Mouse (Mus musculus) yolk sac, embryonic 10.5 days (tissue): ENCODE results near the gene Notch1.

ENCODE experiments used
- DNase-seq: peaks from one replicate; pipeline ENCODE4 v3.0.0-alpha.2; 2017; ENCODE audit warnings: low spot score

The Notch1 gene

GRCm38 (mm10) chr2:26500027-26500598 lies 16.4 kb downstream of the Notch1 start:
- DNase-seq = no peak

- no peak for DNase-seq
These were observed 17.8 kb downstream of the Notch1 start for GRCm38 (mm10) chr2:26498694-26499093.

GRCm38 (mm10) chr2:26497861-26498533 lies 18.5 kb downstream of the Notch1 start:
- no peak for DNase-seq

GRCm38 (mm10) chr2:26496451-26496850 lies 20.0 kb downstream of the Notch1 start:
- no peak for DNase-seq

GRCm38 (mm10) chr2:26495701-26496100 lies 20.8 kb downstream of the Notch1 start:
- DNase-seq = no peak

GRCm38 (mm10) chr2:26494991-26495390 lies 21.5 kb downstream of the Notch1 start:
- DNase-seq = no peak

GRCm38 (mm10) chr2:26494396-26494795 lies 22.1 kb downstream of the Notch1 start:
- DNase-seq = no peak

- DNase-seq = peak; percentile 55
These were observed 23.3 kb downstream of the Notch1 start for GRCm38 (mm10) chr2:26493021-26493781.

- no peak for DNase-seq
These were observed 25.6 kb downstream of the Notch1 start for GRCm38 (mm10) chr2:26490760-26491301.

- no peak for DNase-seq
These were observed 27.8 kb downstream of the Notch1 start for GRCm38 (mm10) chr2:26488535-26489135.

- no peak for DNase-seq
These were observed 29.0 kb downstream of the Notch1 start for GRCm38 (mm10) chr2:26487322-26488021.

GRCm38 (mm10) chr2:26486835-26487321 lies 29.6 kb downstream of the Notch1 start:
- DNase-seq = no peak

GRCm38 (mm10) chr2:26486264-26486810 lies 30.1 kb downstream of the Notch1 start:
- DNase-seq = no peak

GRCm38 (mm10) chr2:26485710-26486109 lies 30.8 kb downstream of the Notch1 start:
- no peak for DNase-seq

- DNase-seq = no peak
These were observed 31.2 kb downstream of the Notch1 start for GRCm38 (mm10) chr2:26485278-26485677.

- DNase-seq = no peak
These were observed 32.3 kb downstream of the Notch1 start for GRCm38 (mm10) chr2:26484169-26484568.

GRCm38 (mm10) chr2:26483230-26483869 lies 33.1 kb downstream of the Notch1 start:
- no peak for DNase-seq

GRCm38 (mm10) chr2:26482824-26483223 lies 33.6 kb downstream of the Notch1 start:
- no peak for DNase-seq

- DNase-seq = peak; percentile 89
These were observed 34.6 kb downstream of the Notch1 start for GRCm38 (mm10) chr2:26481724-26482495.

GRCm38 (mm10) chr2:26480911-26481310 lies 35.6 kb downstream of the Notch1 start:
- no peak for DNase-seq
